Mouse (Mus musculus) stomach, adult 2 months (tissue): ENCODE data around the gene Ints1. TPM values are rescaled to one million over a fixed set of nuclear protein-coding genes. Genes with fewer than 3 reads are reported as not detected.

Source experiments
- polyA plus RNA-seq: library from polyadenylated mRNA; depleted of rRNA; stranded (reverse); fragments of >200 nt; gene quantifications from 2 replicates; pipeline ENCODE4 v1.2.3, GENCODE M21; 2012; rRNA removed

The Ints1 gene
- 41.0 and 41.1 TPM in 2 replicates for polyA plus RNA-seq

GRCm38 (mm10) chr5:139775216-139775926 lies at the start of gene Ints1:
Ints1 (minus strand) TSS chr5:139775674.

GRCm38 (mm10) chr5:139819538-139820181 lies 44.2 kb upstream of the Ints1 start, which contains the start of gene Tmem184a:
Tmem184a (minus strand) TSS chr5:139819917.

GRCm38 (mm10) chr5:139791227-139792158 lies 16.0 kb upstream of the Ints1 start, which contains the start of gene Mafk:
Mafk (plus strand) TSS chr5:139791513.

GRCm38 (mm10) chr5:139735677-139736503 lies 39.6 kb downstream of the Ints1 start, which contains the start of gene Micall2:
Micall2 (minus strand) TSS chr5:139736336.

Other genes with a start within 250 kb of the Ints1 start
- not detected in 2 replicates for gene Uncx, start 232.2 kb downstream of the Ints1 start, polyA plus RNA-seq
- gene Micall2, start 39.3 kb downstream of the Ints1 start, polyA plus RNA-seq: 9.7 and 11.4 TPM in 2 replicates
- 17.2 and 22.4 TPM in 2 replicates for gene Mafk, start 15.8 kb upstream of the Ints1 start, polyA plus RNA-seq
- gene Tmem184a, start 44.2 kb upstream of the Ints1 start, polyA plus RNA-seq: 121 and 193 TPM in 2 replicates
- not detected in 2 replicates for gene Gm26938, start 50.7 kb upstream of the Ints1 start, polyA plus RNA-seq
- gene Psmg3, start 51.2 kb upstream of the Ints1 start, polyA plus RNA-seq: 16.2 and 17.6 TPM in 2 replicates
- 0.51 and 0.54 TPM in 2 replicates for gene Elfn1, start 132.3 kb upstream of the Ints1 start, polyA plus RNA-seq